Mouse (Mus musculus) limb, embryonic 13.5 days (tissue): ENCODE measurements around the gene Sema4g. TPM values are rescaled to one million over a fixed set of nuclear protein-coding genes. Genes with fewer than 3 reads are reported as not detected.

Source experiments
- ATAC-seq: fragments of 200-750 bp; cut with Nextera tagmentation; 2 replicates; pipeline ENCODE4 v1.8.0; 2017; ENCODE audit warnings: low read depth, moderate number of reproducible peaks, moderate TSS enrichment; ENCODE audit not compliant: low FRiP score
- H3K27ac ChIP-seq: fragments of 300-500 bp; sonication (generic); 2 replicates; pipeline ENCODE4 v1.5.1; 2015; ENCODE audit warnings: inconsistent platforms, mild to moderate bottlenecking, moderate library complexity
- H3K27me3 ChIP-seq: fragments of 300-500 bp; sonication (generic); 2 replicates; pipeline ENCODE4 v1.6.1; 2015; ENCODE audit warnings: mild to moderate bottlenecking, inconsistent platforms
- H3K36me3 ChIP-seq: fragments of 300-500 bp; sonication (generic); 2 replicates; pipeline ENCODE4 v1.6.1; 2015; ENCODE audit warnings: inconsistent platforms, mild to moderate bottlenecking, moderate library complexity
- H3K4me1 ChIP-seq: fragments of 300-500 bp; sonication (generic); 2 replicates; pipeline ENCODE4 v1.6.1; 2015; ENCODE audit warnings: inconsistent platforms
- H3K4me2 ChIP-seq: fragments of 300-500 bp; sonication (generic); replicated peaks from 2 replicates; pipeline ENCODE4 v1.6.1; 2015; ENCODE audit warnings: inconsistent platforms, mild to moderate bottlenecking, moderate library complexity
- H3K4me3 ChIP-seq: fragments of 300-500 bp; sonication (generic); 2 replicates; pipeline ENCODE4 v1.5.1; 2015; ENCODE audit warnings: moderate library complexity, mild to moderate bottlenecking, inconsistent platforms
- H3K9ac ChIP-seq: fragments of 300-500 bp; sonication (generic); 2 replicates; pipeline ENCODE4 v1.6.1; 2015; ENCODE audit warnings: mild to moderate bottlenecking, inconsistent platforms
- H3K9me3 ChIP-seq: fragments of 300-500 bp; sonication (generic); 2 replicates; pipeline ENCODE4 v1.6.1; 2016; ENCODE audit warnings: inconsistent platforms
- WGBS: fragments of 180-500 bp; shearing (Covaris S2); methylation state at CpG from one replicate; pipeline ENCODE4 v1.1.7; 2015; 5-methylcytosine and 5-hydroxymethylcytosine counted together
- polyA plus RNA-seq: library from polyadenylated mRNA; unstranded; fragments of >200 nt; fragmentation: Nextera tagmentation; extraction: Ambion mirVana; gene quantifications from 2 replicates; pipeline ENCODE4 v1.2.1, GENCODE M21; 2015

Gene Sema4g
- polyA plus RNA-seq: 6.9 and 7.4 TPM in 2 replicates

- peak within 1 kb of the TSS; percentile 80 for H3K4me3 ChIP-seq
Observed at GRCm38 (mm10) chr19:44988831-44989566, at the start of gene Sema4g. Gene Sema4g (plus strand): TSS chr19:44989101.

GRCm38 (mm10) chr19:44959633-44960032, 29.3 kb upstream of the Sema4g start:
- H3K27me3 ChIP-seq: no peaks in the 10 kb centered on the region
- ATAC-seq: no peak
- H3K9ac ChIP-seq: no peak overlapping the region
- H3K36me3 ChIP-seq: peaks cover 84% of the 10 kb centered on the region
- H3K9me3 ChIP-seq: no peaks in the 10 kb centered on the region
- H3K4me2 ChIP-seq: no peak overlapping the region
- H3K27ac ChIP-seq: no peak overlapping the region
- H3K4me1 ChIP-seq: no peaks in the 10 kb centered on the region
- H3K4me3 ChIP-seq: no peak overlapping the region
- 98% methylated on average over 2 of the region's 2 CpGs for WGBS

More at GRCm38 (mm10) chr19:44988831-44989566, at the start of gene Sema4g:
- Histone ChIP-seq H3K36me3 (peaks cover 11% of the 10 kb centered on the region), H3K4me1 (peaks cover 29% of the 10 kb centered on the region), H3K4me2 (peak within 1 kb of the TSS; percentile 97), H3K27ac (peak within 1 kb of the TSS; percentile 28; the same call in 1 of the 2 replicates), H3K9me3 (no peaks in the 10 kb centered on the region), H3K27me3 (no peaks in the 10 kb centered on the region), H3K9ac (peak within 1 kb of the TSS; percentile 86)
- peak; percentile 85 for ATAC-seq
- under 1% methylated on average over 54 of the region's 58 CpGs for WGBS

GRCm38 (mm10) chr19:44965978-44966377, 22.9 kb upstream of the Sema4g start:
- H3K27me3 ChIP-seq: no peaks in the 10 kb centered on the region
- no peak overlapping the region for H3K4me2 ChIP-seq
- ATAC-seq: no peak
- H3K9me3 ChIP-seq: no peaks in the 10 kb centered on the region
- no peak overlapping the region for H3K4me3 ChIP-seq
- 95% methylated on average over 1 of the region's 1 CpGs for WGBS
- H3K9ac ChIP-seq: no peak overlapping the region
- H3K27ac ChIP-seq: no peak overlapping the region
- no peaks in the 10 kb centered on the region for H3K4me1 ChIP-seq
- H3K36me3 ChIP-seq: peaks cover 83% of the 10 kb centered on the region

GRCm38 (mm10) chr19:44968329-44968728, 20.6 kb upstream of the Sema4g start:
- peaks cover 89% of the 10 kb centered on the region for H3K36me3 ChIP-seq
- WGBS: 78% methylated on average over 3 of the region's 3 CpGs

GRCm38 (mm10) chr19:44976636-44977035, 12.3 kb upstream of the Sema4g start:
- ATAC-seq: no peak
- 80% methylated on average over 6 of the region's 6 CpGs for WGBS
- H3K27ac ChIP-seq: no peak overlapping the region
- no peaks in the 10 kb centered on the region for H3K4me1 ChIP-seq
- H3K9me3 ChIP-seq: no peaks in the 10 kb centered on the region
- no peak overlapping the region for H3K9ac ChIP-seq
- no peak overlapping the region for H3K4me3 ChIP-seq
- H3K27me3 ChIP-seq: no peaks in the 10 kb centered on the region
- peaks cover 93% of the 10 kb centered on the region for H3K36me3 ChIP-seq
- no peak overlapping the region for H3K4me2 ChIP-seq

More at GRCm38 (mm10) chr19:44968329-44968728, 20.6 kb upstream of the Sema4g start:
- Histone ChIP-seq H3K4me2 (no peak overlapping the region), H3K4me1 (no peaks in the 10 kb centered on the region), H3K27ac (no peak overlapping the region), H3K9ac (no peak overlapping the region), H3K4me3 (no peak overlapping the region), H3K9me3 (no peaks in the 10 kb centered on the region), H3K27me3 (no peaks in the 10 kb centered on the region)
- ATAC-seq: no peak

GRCm38 (mm10) chr19:44977148-44977547, 11.8 kb upstream of the Sema4g start:
- no peak overlapping the region for H3K4me3 ChIP-seq
- H3K4me1 ChIP-seq: no peaks in the 10 kb centered on the region
- no peak for ATAC-seq
- WGBS: 92% methylated on average over 6 of the region's 6 CpGs
- H3K4me2 ChIP-seq: no peak overlapping the region
- H3K36me3 ChIP-seq: peaks cover 93% of the 10 kb centered on the region
- H3K9me3 ChIP-seq: no peaks in the 10 kb centered on the region
- no peak overlapping the region for H3K9ac ChIP-seq
- no peaks in the 10 kb centered on the region for H3K27me3 ChIP-seq
- H3K27ac ChIP-seq: no peak overlapping the region

- H3K27me3 ChIP-seq: no peaks in the 10 kb centered on the region
- WGBS: 76% methylated on average over 2 of the region's 2 CpGs
- H3K4me2 ChIP-seq: no peak overlapping the region
- no peak overlapping the region for H3K27ac ChIP-seq
- no peak overlapping the region for H3K4me3 ChIP-seq
- no peak overlapping the region for H3K9ac ChIP-seq
- ATAC-seq: no peak
- H3K4me1 ChIP-seq: no peaks in the 10 kb centered on the region
- no peaks in the 10 kb centered on the region for H3K9me3 ChIP-seq
- peaks cover 66% of the 10 kb centered on the region for H3K36me3 ChIP-seq
Observed at GRCm38 (mm10) chr19:44980787-44981186, 8.1 kb upstream of the Sema4g start.

GRCm38 (mm10) chr19:44982477-44983115, 6.3 kb upstream of the Sema4g start:
- Histone ChIP-seq H3K27me3 (no peaks in the 10 kb centered on the region), H3K36me3 (peaks cover 48% of the 10 kb centered on the region), H3K9ac (no peak overlapping the region), H3K4me3 (no peak overlapping the region), H3K4me2 (no peak overlapping the region), H3K27ac (no peak overlapping the region), H3K4me1 (no peaks in the 10 kb centered on the region), H3K9me3 (no peaks in the 10 kb centered on the region)
- no peak for ATAC-seq
- 82% methylated on average over 7 of the region's 7 CpGs for WGBS

GRCm38 (mm10) chr19:44983366-44983765, 5.5 kb upstream of the Sema4g start:
- Histone ChIP-seq H3K4me2 (no peak overlapping the region), H3K4me3 (no peak overlapping the region), H3K27me3 (no peaks in the 10 kb centered on the region), H3K4me1 (peaks cover 4% of the 10 kb centered on the region; the same call in 1 of the 2 replicates), H3K9me3 (no peaks in the 10 kb centered on the region), H3K9ac (no peak overlapping the region), H3K27ac (no peak overlapping the region), H3K36me3 (peaks cover 40% of the 10 kb centered on the region)
- ATAC-seq: no peak
- 85% methylated on average over 6 of the region's 6 CpGs for WGBS

- peaks cover 31% of the 10 kb centered on the region for H3K36me3 ChIP-seq
- H3K27ac ChIP-seq: no peak overlapping the region
- WGBS: 96% methylated on average over 4 of the region's 4 CpGs
- no peak overlapping the region for H3K9ac ChIP-seq
- no peaks in the 10 kb centered on the region for H3K27me3 ChIP-seq
- H3K9me3 ChIP-seq: no peaks in the 10 kb centered on the region
- no peak overlapping the region for H3K4me3 ChIP-seq
- H3K4me2 ChIP-seq: no peak overlapping the region
- peaks cover 8% of the 10 kb centered on the region for H3K4me1 ChIP-seq
- ATAC-seq: no peak
Observed at GRCm38 (mm10) chr19:44984420-44984819, 4.5 kb upstream of the Sema4g start.

GRCm38 (mm10) chr19:44985159-44985988, 3.5 kb upstream of the Sema4g start:
- peaks cover 17% of the 10 kb centered on the region for H3K4me1 ChIP-seq
- H3K9ac ChIP-seq: no peak overlapping the region
- no peak overlapping the region for H3K4me2 ChIP-seq
- no peaks in the 10 kb centered on the region for H3K27me3 ChIP-seq
- no peak for ATAC-seq
- H3K9me3 ChIP-seq: no peaks in the 10 kb centered on the region
- 58% methylated on average over 5 of the region's 5 CpGs for WGBS
- H3K36me3 ChIP-seq: peaks cover 24% of the 10 kb centered on the region
- no peak overlapping the region for H3K27ac ChIP-seq
- H3K4me3 ChIP-seq: no peak overlapping the region

- Histone ChIP-seq H3K4me2 (no peak overlapping the region), H3K4me3 (no peak overlapping the region), H3K27me3 (no peaks in the 10 kb centered on the region), H3K36me3 (peaks cover 11% of the 10 kb centered on the region), H3K27ac (no peak overlapping the region), H3K9me3 (no peaks in the 10 kb centered on the region), H3K9ac (no peak overlapping the region), H3K4me1 (peaks cover 24% of the 10 kb centered on the region)
- no peak for ATAC-seq
- WGBS: 68% methylated on average over 6 of the region's 6 CpGs
Observed at GRCm38 (mm10) chr19:44987004-44987403, 1.9 kb upstream of the Sema4g start.
